Mouse (Mus musculus) limb, embryonic 15.5 days (tissue): ENCODE measurements at regions not wholly inside any gene's neighbourhood (a gene's known extent, or its start where the extent isn't known, plus 50 kb on each side); places are given as distances from the start of the nearest gene placed in this dataset.

Experiments
- ATAC-seq: fragments of 200-750 bp; cut with Nextera tagmentation; 2 replicates; pipeline ENCODE4 v1.8.0; 2017; ENCODE audit warnings: low read depth, moderate TSS enrichment; ENCODE audit not compliant: insufficient number of reproducible peaks, low FRiP score, low TSS enrichment
- H3K27ac ChIP-seq: fragments of 300-500 bp; sonication (generic); 2 replicates; pipeline ENCODE4 v1.5.1; 2015; ENCODE audit warnings: moderate library complexity, mild to moderate bottlenecking, inconsistent platforms
- H3K27me3 ChIP-seq: fragments of 300-500 bp; sonication (generic); 2 replicates; pipeline ENCODE4 v1.6.1; 2015; ENCODE audit warnings: inconsistent platforms
- H3K36me3 ChIP-seq: fragments of 300-500 bp; sonication (generic); 2 replicates; pipeline ENCODE4 v1.6.1; 2015; ENCODE audit warnings: inconsistent platforms
- H3K4me1 ChIP-seq: fragments of 300-500 bp; sonication (generic); 2 replicates; pipeline ENCODE4 v1.6.1; 2015; ENCODE audit warnings: inconsistent platforms
- H3K4me2 ChIP-seq: fragments of 300-500 bp; sonication (generic); 2 replicates; pipeline ENCODE4 v1.6.1; 2015; ENCODE audit warnings: mild to moderate bottlenecking, inconsistent platforms
- H3K4me3 ChIP-seq: fragments of 300-500 bp; sonication (generic); 2 replicates; pipeline ENCODE4 v1.5.1; 2015; ENCODE audit warnings: mild to moderate bottlenecking, inconsistent platforms
- H3K9ac ChIP-seq: fragments of 300-500 bp; sonication (generic); 2 replicates; pipeline ENCODE4 v1.6.1; 2015; ENCODE audit warnings: inconsistent platforms
- H3K9me3 ChIP-seq: fragments of 300-500 bp; sonication (generic); 2 replicates; pipeline ENCODE4 v1.6.1; 2016; ENCODE audit warnings: inconsistent platforms
- WGBS: fragments of 180-500 bp; shearing (Covaris S2); methylation state at CpG from one replicate; pipeline ENCODE4 v1.1.7; 2015; 5-methylcytosine and 5-hydroxymethylcytosine counted together

DNA sequence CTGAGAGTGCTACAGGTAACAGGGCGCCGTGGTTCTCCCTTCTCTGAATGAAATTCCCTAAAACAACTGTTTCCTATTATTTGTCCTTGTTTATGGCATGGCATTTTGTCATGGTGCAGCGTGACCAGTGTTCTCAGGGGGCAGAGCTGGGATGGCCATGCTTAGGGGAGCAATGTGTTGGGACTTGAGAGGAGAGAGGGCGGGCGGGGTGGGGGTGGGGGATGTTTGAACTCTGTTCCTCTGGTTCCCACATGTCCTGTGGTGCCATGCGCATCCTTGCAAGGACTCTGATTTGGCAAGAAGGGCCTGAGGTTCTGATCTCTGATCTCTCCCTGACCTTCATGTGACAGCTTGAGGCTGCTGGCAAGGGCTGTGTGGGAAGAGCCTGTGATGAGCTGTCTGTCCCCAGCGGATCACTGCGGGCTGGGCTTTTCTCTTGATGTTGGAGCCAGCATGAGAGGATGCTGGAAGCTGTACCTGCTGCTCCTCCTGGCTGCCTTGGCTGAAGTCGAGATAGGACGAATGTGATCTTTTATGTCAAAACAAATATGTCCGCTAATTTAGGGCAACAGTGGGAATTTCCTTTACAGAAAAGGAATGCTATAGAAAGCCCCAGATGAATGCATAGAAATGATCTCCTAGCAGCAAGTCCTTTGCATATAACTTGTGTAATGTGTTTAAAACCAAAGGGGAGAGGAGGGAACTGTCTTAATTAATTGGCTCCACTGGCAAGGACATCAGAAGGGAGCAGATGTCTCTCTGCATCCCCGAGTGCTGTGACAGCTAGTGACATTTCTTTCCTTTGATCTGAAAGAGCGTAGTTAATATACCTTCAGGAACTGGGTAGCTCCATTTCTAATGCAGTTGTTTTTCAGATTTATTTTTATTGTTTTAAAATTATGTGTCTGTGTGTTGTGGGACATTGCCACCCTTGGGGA is 255.2 kb upstream of the Pde3a start:
- no peak for ATAC-seq
- 71% methylated on average over 13 of the region's 13 CpGs for WGBS
- Histone ChIP-seq H3K4me1 (no peaks in the 10 kb centered on the region), H3K27ac (no peak overlapping the region), H3K4me3 (no peak overlapping the region), H3K36me3 (no peaks in the 10 kb centered on the region), H3K9me3 (no peaks in the 10 kb centered on the region), H3K9ac (no peak overlapping the region), H3K4me2 (no peak overlapping the region), H3K27me3 (no peaks in the 10 kb centered on the region)

DNA sequence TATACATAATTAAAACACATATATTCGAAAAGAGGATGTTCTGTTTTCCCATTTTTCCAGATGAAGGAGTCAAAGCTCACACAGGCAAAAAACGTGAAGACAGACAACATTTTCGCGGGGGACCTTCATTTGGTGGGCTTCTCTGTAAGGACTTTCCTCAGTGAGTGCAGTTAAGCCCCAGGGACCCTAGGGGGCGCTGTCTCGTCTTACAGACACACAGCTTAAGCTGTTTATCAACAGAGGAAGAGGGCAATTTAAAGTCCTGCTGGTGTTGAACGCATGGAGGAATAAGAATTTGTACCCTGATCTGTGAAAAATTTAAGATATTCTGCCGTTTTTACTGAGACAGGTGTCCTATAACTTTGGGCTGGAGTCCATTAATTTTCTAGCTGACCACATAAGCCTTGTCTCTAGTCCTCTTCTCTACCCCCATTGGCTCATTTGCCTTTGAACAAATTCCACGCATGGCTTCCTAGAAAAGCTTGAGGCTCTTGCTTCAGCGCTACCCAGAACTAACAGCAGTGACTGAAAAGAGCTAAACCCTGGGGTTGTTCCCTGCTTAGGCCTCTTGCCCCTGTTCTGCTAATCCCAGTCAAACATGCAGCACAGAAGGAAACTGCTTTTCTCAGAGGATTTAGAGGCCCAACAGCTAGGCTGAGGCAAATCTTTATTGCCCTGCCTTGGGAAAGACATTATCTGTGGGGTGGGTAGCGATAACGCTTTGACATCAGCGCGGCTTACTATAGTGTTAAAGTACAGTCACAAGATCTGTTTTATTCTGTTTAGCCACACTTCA is 253.5 kb upstream of the Pde3a start:
- Histone ChIP-seq H3K4me2 (no peak overlapping the region), H3K9ac (no peak overlapping the region), H3K9me3 (no peaks in the 10 kb centered on the region), H3K4me1 (no peaks in the 10 kb centered on the region), H3K27ac (no peak overlapping the region), H3K4me3 (no peak overlapping the region), H3K27me3 (no peaks in the 10 kb centered on the region), H3K36me3 (no peaks in the 10 kb centered on the region)
- ATAC-seq, result no peak
- 69% methylated on average over 14 of the region's 14 CpGs for WGBS

DNA sequence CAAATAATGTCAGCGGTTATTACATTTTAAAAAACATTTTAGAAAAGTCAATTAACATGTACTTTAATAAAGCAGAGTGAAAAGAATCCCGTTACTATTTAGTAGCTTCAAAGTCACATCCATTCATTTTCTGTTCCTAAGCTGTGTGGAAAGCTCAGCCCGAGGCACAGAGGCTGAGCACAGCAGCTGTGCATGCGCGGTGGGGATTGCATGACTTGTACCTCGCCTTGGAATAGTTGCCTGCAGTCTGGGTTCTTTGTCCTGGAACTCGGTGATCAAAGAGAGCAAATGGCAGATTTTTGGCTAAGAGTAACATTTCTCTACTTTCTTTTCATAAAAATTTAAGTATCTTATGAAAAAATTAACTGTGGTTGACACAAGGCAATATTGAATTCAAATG is 251.0 kb upstream of the Pde3a start:
- 60% methylated on average over 7 of the region's 7 CpGs for WGBS

DNA sequence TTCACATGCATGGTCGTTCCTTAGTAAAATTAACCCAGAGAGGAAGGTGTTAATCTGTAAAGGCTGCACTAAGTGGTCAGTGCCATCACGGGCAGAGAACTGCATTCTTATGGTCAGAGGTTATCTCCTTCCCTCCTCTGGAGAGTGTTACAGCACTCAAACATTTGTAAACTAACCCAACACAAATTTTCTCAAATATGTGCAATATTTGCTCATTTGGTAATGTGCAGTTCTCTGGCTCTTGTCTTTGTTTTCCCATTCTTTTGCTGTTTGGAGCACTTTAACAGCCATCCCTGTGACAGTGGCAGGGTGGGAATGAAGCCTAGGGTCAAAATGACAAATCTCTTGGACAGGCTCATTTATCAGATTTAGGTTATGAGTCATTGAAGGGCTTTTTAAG is 248.5 kb upstream of the Pde3a start:
- no peaks in the 10 kb centered on the region for H3K4me1 ChIP-seq
- no peaks in the 10 kb centered on the region for H3K36me3 ChIP-seq
- ATAC-seq, result no peak
- H3K9me3 ChIP-seq, result no peaks in the 10 kb centered on the region
- no peak overlapping the region for H3K9ac ChIP-seq
- 40% methylated on average over 2 of the region's 2 CpGs for WGBS
- no peak overlapping the region for H3K4me2 ChIP-seq
- H3K27me3 ChIP-seq, result no peaks in the 10 kb centered on the region
- H3K27ac ChIP-seq, result no peak overlapping the region
- no peak overlapping the region for H3K4me3 ChIP-seq

More for the DNA sequence above, 251.0 kb upstream of the Pde3a start:
- H3K9ac ChIP-seq, result no peak overlapping the region
- no peaks in the 10 kb centered on the region for H3K9me3 ChIP-seq
- no peak overlapping the region for H3K27ac ChIP-seq
- H3K4me3 ChIP-seq, result no peak overlapping the region
- ATAC-seq, result no peak
- H3K36me3 ChIP-seq, result no peaks in the 10 kb centered on the region
- no peaks in the 10 kb centered on the region for H3K27me3 ChIP-seq
- H3K4me1 ChIP-seq, result no peaks in the 10 kb centered on the region
- no peak overlapping the region for H3K4me2 ChIP-seq

DNA sequence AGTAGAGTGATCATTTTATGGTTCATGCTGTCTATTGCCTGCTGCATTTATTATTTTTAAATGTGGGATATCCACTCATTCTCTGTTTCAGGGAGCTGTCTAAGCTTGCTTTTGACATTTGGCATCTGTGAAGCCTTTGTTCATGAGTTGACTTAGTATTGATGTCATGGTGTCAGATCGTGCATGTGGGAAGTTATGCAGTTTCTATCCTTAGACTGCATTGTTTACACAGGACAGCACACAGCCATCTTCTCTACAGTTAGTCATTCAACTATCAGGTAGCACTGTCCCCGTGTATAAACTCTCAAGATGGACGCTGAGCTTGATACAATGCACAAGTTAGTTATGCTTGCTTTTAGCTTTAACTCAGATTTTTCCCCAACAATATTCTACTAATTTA is 247.8 kb upstream of the Pde3a start:
- Histone ChIP-seq H3K36me3 (no peaks in the 10 kb centered on the region), H3K4me1 (no peaks in the 10 kb centered on the region), H3K9me3 (no peaks in the 10 kb centered on the region), H3K4me2 (no peak overlapping the region), H3K27ac (no peak overlapping the region), H3K27me3 (no peaks in the 10 kb centered on the region), H3K4me3 (no peak overlapping the region), H3K9ac (no peak overlapping the region)
- ATAC-seq, result no peak
- 82% methylated on average over 3 of the region's 3 CpGs for WGBS

DNA sequence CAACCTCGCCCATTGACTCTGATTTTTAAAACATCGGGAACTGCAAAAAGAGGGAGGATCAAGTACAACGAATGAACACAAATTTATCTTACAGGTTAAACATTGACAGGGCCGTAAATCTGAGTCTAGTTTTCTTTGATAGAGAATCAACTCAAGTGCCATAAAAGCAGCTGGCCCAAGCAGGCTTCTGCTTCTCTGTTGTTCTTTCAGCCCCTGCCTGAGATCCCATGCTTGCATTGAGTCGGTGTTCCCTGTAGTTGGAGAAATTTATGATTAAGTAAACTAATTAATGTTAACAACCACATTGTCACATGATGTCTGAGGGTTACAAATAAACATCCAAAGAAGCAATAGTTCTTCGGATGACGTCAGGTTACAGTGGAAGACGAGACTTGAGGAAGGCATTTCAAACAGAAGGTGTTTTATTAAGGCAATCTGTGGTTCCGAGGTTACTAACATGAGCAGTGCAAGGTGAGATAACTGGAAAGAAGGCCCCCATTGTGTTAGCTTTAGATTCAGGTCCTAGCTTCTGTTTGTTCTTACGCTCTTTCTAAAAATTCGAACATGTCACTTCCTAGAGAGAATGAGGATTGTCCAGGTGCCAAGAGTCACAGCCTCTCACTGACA is 233.9 kb upstream of the Pde3a start:
- Histone ChIP-seq H3K4me2 (no peak overlapping the region), H3K9ac (no peak overlapping the region), H3K4me1 (no peaks in the 10 kb centered on the region)

DNA sequence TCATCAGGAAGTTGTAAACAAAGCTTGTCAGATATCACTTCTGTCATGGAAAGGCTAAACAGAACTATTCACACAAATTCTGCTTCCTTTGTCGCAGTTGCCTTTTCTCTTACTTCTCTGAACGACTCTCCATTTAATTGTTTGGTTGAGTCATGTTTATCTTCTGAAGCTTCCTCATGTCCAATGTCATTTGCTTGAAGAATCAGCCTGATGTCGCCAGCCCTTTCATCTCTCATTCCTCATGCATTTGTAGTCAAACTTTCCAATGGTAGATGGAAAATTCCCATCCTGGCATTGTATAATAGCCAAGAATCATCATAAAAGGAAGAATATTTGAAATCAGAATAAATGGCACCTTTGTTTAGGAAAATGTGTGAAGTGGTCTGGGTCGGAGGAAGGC is 225.6 kb upstream of the Pde3a start:
- WGBS, result 86% methylated on average over 4 of the region's 4 CpGs
- Histone ChIP-seq H3K9ac (no peak overlapping the region), H3K4me2 (no peak overlapping the region), H3K36me3 (no peaks in the 10 kb centered on the region), H3K4me1 (no peaks in the 10 kb centered on the region), H3K9me3 (no peaks in the 10 kb centered on the region), H3K27me3 (no peaks in the 10 kb centered on the region), H3K27ac (no peak overlapping the region), H3K4me3 (no peak overlapping the region)
- ATAC-seq, result no peak

More for the DNA sequence above, 233.9 kb upstream of the Pde3a start:
- H3K27ac ChIP-seq, result no peak overlapping the region
- 76% methylated on average over 11 of the region's 11 CpGs for WGBS
- H3K4me3 ChIP-seq, result no peak overlapping the region
- no peaks in the 10 kb centered on the region for H3K9me3 ChIP-seq
- no peak for ATAC-seq
- no peaks in the 10 kb centered on the region for H3K27me3 ChIP-seq
- no peaks in the 10 kb centered on the region for H3K36me3 ChIP-seq

DNA sequence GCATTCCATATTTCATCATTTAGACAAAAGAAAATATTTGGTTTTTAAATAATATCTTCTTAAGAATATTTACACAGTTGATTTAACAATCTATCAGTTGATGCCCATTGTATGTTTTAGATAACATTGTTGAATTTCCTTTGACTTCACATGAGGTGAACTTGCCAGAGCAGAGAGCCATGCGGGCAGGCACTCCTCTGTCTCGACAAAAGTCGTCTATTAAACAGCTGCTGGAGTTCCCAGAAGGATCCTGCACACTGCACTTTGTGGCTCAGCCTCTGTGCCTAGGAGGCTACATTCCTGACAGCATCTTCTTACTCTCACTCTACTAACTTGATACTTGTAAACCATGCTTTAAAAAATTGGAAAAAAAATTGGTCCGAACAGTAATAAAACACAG is 221.7 kb upstream of the Pde3a start:
- Histone ChIP-seq H3K9ac (no peak overlapping the region), H3K27me3 (no peaks in the 10 kb centered on the region), H3K36me3 (no peaks in the 10 kb centered on the region), H3K4me3 (no peak overlapping the region), H3K4me2 (no peak overlapping the region), H3K4me1 (no peaks in the 10 kb centered on the region), H3K9me3 (no peaks in the 10 kb centered on the region), H3K27ac (no peak overlapping the region)
- WGBS, result 44% methylated on average over 4 of the region's 4 CpGs
- ATAC-seq, result no peak

DNA sequence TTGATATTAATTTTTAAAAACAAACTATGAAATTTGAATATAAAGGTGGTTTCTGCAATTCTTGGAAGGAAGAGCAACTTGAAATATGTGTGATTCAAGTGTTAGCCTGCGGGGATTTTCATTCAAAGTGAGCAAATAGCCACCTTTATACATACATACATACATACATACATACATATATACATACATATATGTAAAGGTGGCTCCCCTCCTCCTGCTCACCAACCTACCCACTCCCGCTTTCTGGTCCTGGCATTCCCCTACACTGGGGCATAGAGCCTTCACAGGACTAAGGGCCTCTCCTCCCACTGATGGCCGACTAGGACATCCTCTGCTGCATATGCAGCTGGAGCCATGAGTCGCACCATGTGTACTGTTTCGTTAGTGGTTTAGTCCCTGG is 221.3 kb upstream of the Pde3a start:
- 84% methylated on average over 5 of the region's 5 CpGs for WGBS

DNA sequence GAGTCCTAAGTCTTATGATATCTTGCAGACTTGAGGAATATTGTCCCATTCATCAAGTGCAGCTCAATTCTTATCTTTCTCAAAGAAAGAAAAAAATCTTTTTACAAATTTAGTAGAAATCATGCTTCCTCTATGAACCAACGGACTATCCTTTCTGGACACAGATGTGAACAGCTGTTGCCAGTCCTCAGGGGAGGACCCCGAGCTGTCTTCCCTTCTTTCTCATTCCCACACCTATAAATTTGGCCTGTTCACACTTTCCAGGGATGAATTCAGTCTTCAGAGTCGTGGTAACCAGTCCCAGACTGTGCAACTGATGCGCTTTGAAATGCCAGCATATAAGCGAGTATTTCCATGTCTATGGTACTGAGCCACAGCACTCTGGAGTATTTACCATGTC is 214.2 kb upstream of the Pde3a start:
- Histone ChIP-seq H3K9me3 (no peaks in the 10 kb centered on the region), H3K27me3 (no peaks in the 10 kb centered on the region), H3K4me3 (no peak overlapping the region), H3K36me3 (no peaks in the 10 kb centered on the region), H3K9ac (no peak overlapping the region), H3K4me2 (no peak overlapping the region), H3K27ac (no peak overlapping the region), H3K4me1 (no peaks in the 10 kb centered on the region)
- no peak for ATAC-seq
- WGBS, result 73% methylated on average over 5 of the region's 5 CpGs

More for the DNA sequence above, 221.3 kb upstream of the Pde3a start:
- Histone ChIP-seq H3K27me3 (no peaks in the 10 kb centered on the region), H3K36me3 (no peaks in the 10 kb centered on the region), H3K27ac (no peak overlapping the region), H3K4me2 (no peak overlapping the region), H3K4me3 (no peak overlapping the region), H3K9ac (no peak overlapping the region), H3K4me1 (no peaks in the 10 kb centered on the region), H3K9me3 (no peaks in the 10 kb centered on the region)
- ATAC-seq, result no peak

DNA sequence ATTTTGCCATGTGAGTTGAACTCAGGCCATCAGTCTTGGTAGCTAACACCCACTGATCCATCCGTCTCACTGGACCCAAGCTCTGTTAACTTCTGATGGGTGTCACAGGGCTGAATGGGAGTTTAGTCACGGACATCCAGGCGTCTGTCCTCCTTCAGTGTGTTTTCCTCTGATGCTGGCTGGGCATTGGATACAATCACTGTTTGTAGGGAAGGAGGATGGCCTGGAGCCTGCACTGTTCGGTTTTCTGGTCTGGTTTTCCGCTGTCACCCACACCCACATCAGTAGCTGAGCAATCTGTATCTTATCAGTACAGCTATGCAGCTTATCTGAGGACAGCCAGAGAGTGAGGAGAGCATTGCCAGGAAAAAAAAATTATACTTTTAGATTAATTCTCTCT is 207.7 kb upstream of the Pde3a start:
- Histone ChIP-seq H3K9me3 (no peaks in the 10 kb centered on the region), H3K4me3 (no peak overlapping the region), H3K9ac (no peak overlapping the region), H3K4me2 (no peak overlapping the region), H3K4me1 (no peaks in the 10 kb centered on the region), H3K36me3 (no peaks in the 10 kb centered on the region), H3K27me3 (no peaks in the 10 kb centered on the region), H3K27ac (no peak overlapping the region)
- no peak for ATAC-seq
- WGBS, result 68% methylated on average over 5 of the region's 5 CpGs
